Mouse (Mus musculus) embryonic facial prominence, embryonic 15.5 days (tissue): Measurements from ENCODE around the gene 1520401A03Rik. TPM values are rescaled to one million over a fixed set of nuclear protein-coding genes. Genes with fewer than 3 reads are reported as not detected.

Experiments
- ATAC-seq: fragments of 200-750 bp; cut with Nextera tagmentation; 2 replicates; pipeline ENCODE4 v1.8.0; 2017; ENCODE audit warnings: low read depth, moderate TSS enrichment; ENCODE audit not compliant: insufficient number of reproducible peaks, low FRiP score, low TSS enrichment
- H3K27ac ChIP-seq: fragments of 300-500 bp; sonication (generic); replicated peaks from 2 replicates; pipeline ENCODE4 v1.5.1; 2015; ENCODE audit warnings: mild to moderate bottlenecking, inconsistent platforms
- H3K27me3 ChIP-seq: fragments of 300-500 bp; sonication (generic); 2 replicates; pipeline ENCODE4 v1.6.1; 2015; ENCODE audit warnings: inconsistent platforms
- H3K36me3 ChIP-seq: fragments of 300-500 bp; sonication (generic); 2 replicates; pipeline ENCODE4 v1.6.1; 2015; ENCODE audit warnings: mild to moderate bottlenecking, inconsistent platforms
- H3K4me1 ChIP-seq: fragments of 300-500 bp; sonication (generic); 2 replicates; pipeline ENCODE4 v1.6.1; 2015; ENCODE audit warnings: inconsistent platforms
- H3K4me2 ChIP-seq: fragments of 300-500 bp; sonication (generic); replicated peaks from 2 replicates; pipeline ENCODE4 v1.6.1; 2015; ENCODE audit warnings: mild to moderate bottlenecking, inconsistent platforms
- H3K4me3 ChIP-seq: fragments of 300-500 bp; sonication (generic); replicated peaks from 2 replicates; pipeline ENCODE4 v1.5.1; 2015; ENCODE audit warnings: mild to moderate bottlenecking, inconsistent platforms
- H3K9ac ChIP-seq: fragments of 300-500 bp; sonication (generic); 2 replicates; pipeline ENCODE4 v1.6.1; 2015; ENCODE audit warnings: inconsistent platforms
- H3K9me3 ChIP-seq: fragments of 300-500 bp; sonication (generic); replicated peaks from 2 replicates; pipeline ENCODE4 v1.6.1; 2016; ENCODE audit warnings: inconsistent platforms
- WGBS: fragments of 180-500 bp; shearing (Covaris S2); methylation state at CpG from one replicate; pipeline ENCODE4 v1.1.7; 2015; 5-methylcytosine and 5-hydroxymethylcytosine counted together
- polyA plus RNA-seq: library from polyadenylated mRNA; unstranded; fragments of >200 nt; fragmentation: Nextera tagmentation; extraction: Ambion mirVana; gene quantifications from 2 replicates; pipeline ENCODE4 v1.2.1, GENCODE M21; 2015

Gene 1520401A03Rik
- polyA plus RNA-seq, 1 experiment from 2014 or later = 1.1 TPM

- H3K27ac ChIP-seq = no peak overlapping the region
- peaks cover 30% of the 10 kb centered on the region for H3K36me3 ChIP-seq
- H3K9me3 ChIP-seq = no peaks in the 10 kb centered on the region
- peaks cover 23% of the 10 kb centered on the region for H3K4me1 ChIP-seq
- H3K27me3 ChIP-seq = peaks cover 32% of the 10 kb centered on the region
- no peak overlapping the region for H3K9ac ChIP-seq
- peak overlapping the region; percentile 35 for H3K4me2 ChIP-seq
- no peak for ATAC-seq
- H3K4me3 ChIP-seq = 0 out of 2 replicates have a peak overlapping the region, but pooled peaks have one; percentile 22
- WGBS = 79% methylated on average over 11 of the region's 11 CpGs
These were observed 27.0 kb upstream of the 1520401A03Rik start for GRCm38 (mm10) chr17:23749400-23750191.

- ATAC-seq = no peak
- Histone ChIP-seq H3K4me1 (peaks cover 24% of the 10 kb centered on the region), H3K27me3 (peaks cover 39% of the 10 kb centered on the region), H3K27ac (no peak overlapping the region), H3K9ac (no peak overlapping the region), H3K4me2 (peak overlapping the region; percentile 35), H3K4me3 (peak overlapping the region; percentile 22; the same call in 1 of the 2 replicates), H3K36me3 (peaks cover 24% of the 10 kb centered on the region), H3K9me3 (no peaks in the 10 kb centered on the region)
- 28% methylated on average over 10 of the region's 10 CpGs for WGBS
These were observed 26.2 kb upstream of the 1520401A03Rik start for GRCm38 (mm10) chr17:23748631-23749391.

- 28% methylated on average over 6 of the region's 6 CpGs for WGBS
- no peaks in the 10 kb centered on the region for H3K9me3 ChIP-seq
- peaks cover 47% of the 10 kb centered on the region for H3K27me3 ChIP-seq
- no peak overlapping the region for H3K27ac ChIP-seq
- H3K4me2 ChIP-seq = no peak overlapping the region
- no peak overlapping the region for H3K4me3 ChIP-seq
- H3K4me1 ChIP-seq = peaks cover 28% of the 10 kb centered on the region
- peaks cover 16% of the 10 kb centered on the region for H3K36me3 ChIP-seq
- H3K9ac ChIP-seq = no peak overlapping the region
- ATAC-seq = no peak
These were observed 25.4 kb upstream of the 1520401A03Rik start for GRCm38 (mm10) chr17:23748026-23748425.

GRCm38 (mm10) chr17:23747471-23747870, 24.9 kb upstream of the 1520401A03Rik start:
- 76% methylated on average over 3 of the region's 3 CpGs for WGBS
- peaks cover 53% of the 10 kb centered on the region for H3K27me3 ChIP-seq

GRCm38 (mm10) chr17:23746767-23747166, 24.2 kb upstream of the 1520401A03Rik start:
- H3K4me1 ChIP-seq = peaks cover 41% of the 10 kb centered on the region
- no peak overlapping the region for H3K9ac ChIP-seq
- H3K27ac ChIP-seq = 0 out of 2 replicates have a peak overlapping the region, but pooled peaks have one; percentile 22
- WGBS = 76% methylated on average over 3 of the region's 3 CpGs
- ATAC-seq = no peak
- peaks cover 4% of the 10 kb centered on the region; the same call in 1 of the 2 replicates for H3K36me3 ChIP-seq
- no peak overlapping the region for H3K4me3 ChIP-seq
- no peaks in the 10 kb centered on the region for H3K9me3 ChIP-seq
- no peak overlapping the region for H3K4me2 ChIP-seq
- peaks cover 60% of the 10 kb centered on the region for H3K27me3 ChIP-seq

More at GRCm38 (mm10) chr17:23747471-23747870, 24.9 kb upstream of the 1520401A03Rik start:
- Histone ChIP-seq H3K9me3 (no peaks in the 10 kb centered on the region), H3K9ac (no peak overlapping the region), H3K4me3 (no peak overlapping the region), H3K4me1 (peaks cover 34% of the 10 kb centered on the region), H3K27ac (no peak overlapping the region), H3K36me3 (peaks cover 11% of the 10 kb centered on the region), H3K4me2 (no peak overlapping the region)
- ATAC-seq = no peak

- H3K36me3 ChIP-seq = no peaks in the 10 kb centered on the region
- peaks cover 45% of the 10 kb centered on the region for H3K4me1 ChIP-seq
- H3K9me3 ChIP-seq = no peaks in the 10 kb centered on the region
- peak overlapping the region; percentile 42 for H3K4me3 ChIP-seq
- no peak for ATAC-seq
- WGBS = 5% methylated on average over 12 of the region's 12 CpGs
- peak overlapping the region; percentile 62 for H3K4me2 ChIP-seq
- no peak overlapping the region for H3K9ac ChIP-seq
- 0 out of 2 replicates have a peak overlapping the region, but pooled peaks have one; percentile 22 for H3K27ac ChIP-seq
- peaks cover 64% of the 10 kb centered on the region for H3K27me3 ChIP-seq
These were observed 23.7 kb upstream of the 1520401A03Rik start for GRCm38 (mm10) chr17:23746311-23746710.

- ATAC-seq = no peak
These were observed 23.0 kb upstream of the 1520401A03Rik start, which contains the start of gene Kremen2 for GRCm38 (mm10) chr17:23745301-23746251. TSS of gene Kremen2 (minus strand) at chr17:23745833.

GRCm38 (mm10) chr17:23744651-23745050, 22.1 kb upstream of the 1520401A03Rik start:
- peaks cover 54% of the 10 kb centered on the region for H3K4me1 ChIP-seq
- no peak for ATAC-seq
- H3K27me3 ChIP-seq = peaks cover 73% of the 10 kb centered on the region
- H3K4me2 ChIP-seq = peak overlapping the region; percentile 62
- 3% methylated on average over 14 of the region's 14 CpGs for WGBS
- no peak overlapping the region for H3K27ac ChIP-seq
- H3K4me3 ChIP-seq = peak overlapping the region; percentile 42
- H3K36me3 ChIP-seq = no peaks in the 10 kb centered on the region
- no peaks in the 10 kb centered on the region for H3K9me3 ChIP-seq
- H3K9ac ChIP-seq = no peak overlapping the region

More at GRCm38 (mm10) chr17:23745301-23746251, 23.0 kb upstream of the 1520401A03Rik start, which contains the start of gene Kremen2:
- Histone ChIP-seq H3K9me3 (no peaks in the 10 kb centered on the region), H3K4me3 (peak within 1 kb of the TSS; percentile 42), H3K27me3 (peaks cover 70% of the 10 kb centered on the region), H3K36me3 (no peaks in the 10 kb centered on the region), H3K9ac (no peak within 1 kb of the TSS), H3K4me2 (peak within 1 kb of the TSS; percentile 62), H3K27ac (peak within 1 kb of the TSS; percentile 34; the same call in 1 of the 2 replicates), H3K4me1 (peaks cover 49% of the 10 kb centered on the region)
- WGBS = 1% methylated on average over 42 of the region's 45 CpGs

GRCm38 (mm10) chr17:23744076-23744475, 21.5 kb upstream of the 1520401A03Rik start:
- Histone ChIP-seq H3K27me3 (peaks cover 76% of the 10 kb centered on the region), H3K4me2 (peak overlapping the region; percentile 17; the same call in 1 of the 2 replicates), H3K4me1 (peaks cover 58% of the 10 kb centered on the region), H3K36me3 (no peaks in the 10 kb centered on the region), H3K27ac (0 out of 2 replicates have a peak overlapping the region, but pooled peaks have one; percentile 4), H3K9ac (no peak overlapping the region), H3K9me3 (no peaks in the 10 kb centered on the region), H3K4me3 (peak overlapping the region; percentile 42)
- 19% methylated on average over 8 of the region's 8 CpGs for WGBS
- no peak for ATAC-seq

DNA sequence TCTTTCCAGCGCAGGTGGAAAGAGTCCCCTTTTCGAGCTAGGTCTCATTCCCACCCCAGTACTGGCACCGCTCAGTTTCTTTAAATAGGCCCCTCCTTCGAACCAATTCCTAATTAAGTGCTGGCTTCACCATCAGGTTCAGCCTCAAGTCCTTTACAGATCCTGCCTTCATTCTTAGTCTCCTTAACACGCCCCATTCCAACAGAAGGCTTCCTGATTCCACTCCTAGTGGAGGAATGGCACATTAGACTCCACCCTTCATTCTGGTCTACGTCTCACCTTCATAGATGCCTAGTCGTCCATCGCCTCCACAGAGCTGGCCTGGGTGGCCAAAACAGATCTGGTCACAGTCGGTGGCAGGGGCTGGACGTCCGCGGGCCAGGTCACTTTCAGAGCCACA, 20.4 kb upstream of the 1520401A03Rik start:
- no peaks in the 10 kb centered on the region for H3K36me3 ChIP-seq
- peak overlapping the region; percentile 42 for H3K4me3 ChIP-seq
- H3K27me3 ChIP-seq = peaks cover 74% of the 10 kb centered on the region
- ATAC-seq = no peak
- H3K27ac ChIP-seq = no peak overlapping the region
- peaks cover 68% of the 10 kb centered on the region for H3K4me1 ChIP-seq
- no peak overlapping the region for H3K9ac ChIP-seq
- H3K4me2 ChIP-seq = peak overlapping the region; percentile 50
- 56% methylated on average over 12 of the region's 12 CpGs for WGBS
- no peaks in the 10 kb centered on the region for H3K9me3 ChIP-seq
